Mouse (Mus musculus) forebrain, embryonic 16.5 days (tissue): ENCODE measurements around the gene Pikfyve. TPM values are rescaled to one million over a fixed set of nuclear protein-coding genes. Genes with fewer than 3 reads are reported as not detected.

Source experiments
- ATAC-seq: fragments of 200-750 bp; cut with Nextera tagmentation; 2 replicates; pipeline ENCODE4 v1.8.0; 2017; ENCODE audit warnings: mild to moderate bottlenecking, moderate library complexity
- H3K27ac ChIP-seq: fragments of 300-500 bp; sonication (generic); 2 replicates; pipeline ENCODE4 v1.5.1; 2014; ENCODE audit warnings: low read length, control low read depth
- H3K27me3 ChIP-seq: fragments of 300-500 bp; sonication (generic); replicated peaks from 2 replicates; pipeline ENCODE4 v1.6.1; 2014; ENCODE audit warnings: low read length; ENCODE audit not compliant: control insufficient read depth, insufficient read depth
- H3K36me3 ChIP-seq: fragments of 300-500 bp; sonication (generic); 2 replicates; pipeline ENCODE4 v1.6.1; 2014; ENCODE audit not compliant: control insufficient read depth, insufficient read depth
- H3K4me1 ChIP-seq: fragments of 300-500 bp; sonication (generic); replicated peaks from 2 replicates; pipeline ENCODE4 v1.6.1; 2014; ENCODE audit warnings: low read length; ENCODE audit not compliant: control insufficient read depth, insufficient read depth
- H3K4me2 ChIP-seq: fragments of 300-500 bp; sonication (generic); 2 replicates; pipeline ENCODE4 v1.6.1; 2014; ENCODE audit warnings: mild to moderate bottlenecking, low read length, control low read depth
- H3K4me3 ChIP-seq: fragments of 300-500 bp; sonication (generic); replicated peaks from 2 replicates; pipeline ENCODE4 v1.5.1; 2014; ENCODE audit warnings: mild to moderate bottlenecking, low read length, control low read depth
- H3K9ac ChIP-seq: fragments of 300-500 bp; sonication (generic); replicated peaks from 2 replicates; pipeline ENCODE4 v1.6.1; 2014; ENCODE audit warnings: low read depth, low read length, control low read depth
- H3K9me3 ChIP-seq: fragments of 300-500 bp; sonication (generic); 2 replicates; pipeline ENCODE4 v1.6.1; 2016; ENCODE audit warnings: low read length; ENCODE audit not compliant: control insufficient read depth
- WGBS: fragments of 180-500 bp; shearing (Covaris S2); extraction: QIAGEN DNeasy Blood & Tissue Kit; methylation state at CpG from one replicate; pipeline ENCODE4 v1.1.7; 2014; 5-methylcytosine and 5-hydroxymethylcytosine counted together
- polyA plus RNA-seq: library from polyadenylated mRNA; unstranded; fragments of >200 nt; fragmentation: Nextera tagmentation; extraction: Ambion mirVana; gene quantifications from 2 replicates; pipeline ENCODE4 v1.2.1, GENCODE M21; 2015

Pikfyve gene
- polyA plus RNA-seq, 1 experiment from 2014 or later: 16.5 TPM

- Histone ChIP-seq H3K4me2 (no peak overlapping the region), H3K9me3 (no peaks in the 10 kb centered on the region), H3K36me3 (no peaks in the 10 kb centered on the region), H3K4me3 (no peak overlapping the region), H3K27me3 (peaks cover 12% of the 10 kb centered on the region; the same call in 1 of the 2 replicates), H3K4me1 (peaks cover 9% of the 10 kb centered on the region), H3K27ac (no peak overlapping the region), H3K9ac (no peak overlapping the region)
- WGBS: 60% methylated on average over 13 of the region's 13 CpGs
- no peak for ATAC-seq
Observed at GRCm38 (mm10) chr1:65314054-65315021, 127.9 kb downstream of the Pikfyve start.

GRCm38 (mm10) chr1:65315022-65315407, 128.5 kb downstream of the Pikfyve start:
- Histone ChIP-seq H3K4me1 (peaks cover 9% of the 10 kb centered on the region), H3K27ac (no peak overlapping the region), H3K9ac (no peak overlapping the region), H3K4me3 (no peak overlapping the region), H3K9me3 (no peaks in the 10 kb centered on the region), H3K4me2 (no peak overlapping the region), H3K27me3 (peaks cover 11% of the 10 kb centered on the region; the same call in 1 of the 2 replicates), H3K36me3 (no peaks in the 10 kb centered on the region)
- WGBS: 83% methylated on average over 8 of the region's 8 CpGs
- no peak for ATAC-seq

Other genes with a start within 250 kb of the Pikfyve start
- 9.2 and 10.9 TPM in 2 replicates for gene Plekhm3, start 229.9 kb upstream of the Pikfyve start, polyA plus RNA-seq
- gene Akr1cl, start 153.9 kb upstream of the Pikfyve start, polyA plus RNA-seq: not detected in 2 replicates
- gene Cryge, start 135.5 kb upstream of the Pikfyve start, polyA plus RNA-seq: not detected in 2 replicates
- not detected in 2 replicates for gene Crygd, start 123.2 kb upstream of the Pikfyve start, polyA plus RNA-seq
- not detected in 2 replicates for gene Crygc, start 113.0 kb upstream of the Pikfyve start, polyA plus RNA-seq
- gene Crygb, start 104.4 kb upstream of the Pikfyve start, polyA plus RNA-seq: not detected in 2 replicates
- not detected in 2 replicates for gene Cryga, start 83.3 kb upstream of the Pikfyve start, polyA plus RNA-seq
- not detected in 2 replicates for gene Gm28845, start 67.1 kb upstream of the Pikfyve start, polyA plus RNA-seq
- gene D630023F18Rik, start 63.5 kb upstream of the Pikfyve start, polyA plus RNA-seq: 1.5 and 2.9 TPM in 2 replicates
- gene Idh1, start 183 bp upstream of the Pikfyve start, polyA plus RNA-seq: 496 and 516 TPM in 2 replicates
- 1.8 and 2.0 TPM in 2 replicates for gene Pth2r, start 95.4 kb downstream of the Pikfyve start, polyA plus RNA-seq